ENCODE assay signal across 16 mouse cellular contexts in genomic region chr3:25757813-25758212, GRCm38 (mm10).
DNase-seq lines count a peak whose midpoint lies in the region; TF ChIP-seq lines count a peak whose summit lies in the region.
"Had no signal": no experiment of that assay in that cellular context is flagged by ENCODE, and none has a peak within 500 bp of the region (broad histone marks: within the 10 kb centered on the region; RNA-seq: fewer than 3 reads in every experiment).

No protein-coding gene starts in this region.

- H3K27me3 ChIP-seq in MEL (ENCODE audit: control insufficient read depth in 1 of 2, insufficient read depth in 2 of 2, low read length in 2 of 2) = no peaks in the 10 kb centered on the region
- H3K27me3 ChIP-seq: CH12.LX had no signal

- H3K4me1 ChIP-seq in MEL (ENCODE audit: control insufficient read depth in 1 of 2, insufficient read depth in 2 of 2, low read length in 2 of 2) = peaks cover 0 to 8% of the 10 kb centered on the region in 2 experiments; a peak in 2 of 4 replicates

- no peak for DNase-seq in MEL (ENCODE audit: low read depth, low spot score)
- DNase-seq in kidney, adult 8-10 months = no peak
- DNase-seq: adrenal gland, adult 2 months; adrenal gland, adult 8-10 months; adrenal gland, postnatal 10 days; adrenal gland, postnatal 14 days; adrenal gland, postnatal 25 days; adrenal gland, postnatal 36 days; B cell, adult 2 months; cerebellum, adult 11 months; cerebellum, adult 11-12 months; cerebellum, adult 18-20 months; cerebellum, adult 2 months; cerebellum, adult 8-10 months had no signal

- H3K79me2 ChIP-seq in MEL (ENCODE audit: control insufficient read depth, insufficient read depth, low read length, poor library complexity) = no peaks in the 10 kb centered on the region

- H3K9ac ChIP-seq in MEL (ENCODE audit: control insufficient read depth, low read depth, low read length, poor library complexity, severe bottlenecking) = no peak overlapping the region

- no peaks in the 10 kb centered on the region for H3K9me3 ChIP-seq in MEL (replicated peaks; ENCODE audit: insufficient read depth, low read length)
- H3K9me3 ChIP-seq: G1E had no signal

- TF ChIP-seq EP300 in MEL (IDR thresholded peaks at IDR 0.05; ENCODE audit: low read depth in 1 of 2, low read length in 2 of 2) = peak; percentile 34 to 78; a peak in 3 of 4 replicates

- no peak for TF ChIP-seq RAD21 in MEL (IDR thresholded peaks at IDR 0.05; ENCODE audit: low read depth, low read length)

- no peak for TF ChIP-seq POLR2A in MEL (IDR thresholded peaks at IDR 0.05; ENCODE audit: control insufficient read depth in 1 of 2, insufficient read depth in 1 of 2, low read depth in 1 of 2, low read length in 2 of 2, poor library complexity in 1 of 2)

- H3K36me3 ChIP-seq in MEL (ENCODE audit: control insufficient read depth in 1 of 2, insufficient read depth in 2 of 2, low read length in 2 of 2) = no peaks in the 10 kb centered on the region
- H3K36me3 ChIP-seq: G1E had no signal

- no peak overlapping the region for H3K27ac ChIP-seq in MEL (ENCODE audit: control insufficient read depth, low read depth, low read length)

- no peak overlapping the region for H3K4me3 ChIP-seq in MEL (ENCODE audit: control insufficient read depth in 1 of 2, insufficient read depth in 1 of 2, low read depth in 2 of 2, low read length in 2 of 2)

- no peak for TF ChIP-seq CTCF in MEL (IDR thresholded peaks at IDR 0.05 in 2 of 3, conservative IDR thresholded peaks at IDR 0.05 in 1 of 3; ENCODE audit: control insufficient read depth in 1 of 3, insufficient read depth in 1 of 3, low read depth in 2 of 3, low read length in 3 of 3, poor library complexity in 1 of 3, severe bottlenecking in 1 of 3)

TF ChIP-seq in MEL, 35 proteins besides CTCF, POLR2A, EP300 and RAD21:
- TF ChIP-seq TCF12 (IDR thresholded peaks at IDR 0.05; ENCODE audit: low read depth, low read length) (peak; percentile 76; the same call in 1 of the 2 replicates), KAT2A (conservative IDR thresholded peaks at IDR 0.05; ENCODE audit: low read depth, low read length) (no peak), SMC3 (IDR thresholded peaks at IDR 0.05; ENCODE audit: low read depth, low read length) (no peak), GATA1 (IDR thresholded peaks at IDR 0.05; ENCODE audit: low read depth, low read length) (0 out of 2 replicates have a peak, but pooled peaks have one; percentile 28), ZNF384 (IDR thresholded peaks at IDR 0.05; ENCODE audit: low read depth, low read length) (no peak), MXI1 (IDR thresholded peaks at IDR 0.05; ENCODE audit: low read depth, low read length) (no peak), HCFC1 (IDR thresholded peaks at IDR 0.05; ENCODE audit: low read depth, low read length) (no peak), ZKSCAN1 (IDR thresholded peaks at IDR 0.05; ENCODE audit: low read depth, low read length) (no peak), CHD2 (IDR thresholded peaks at IDR 0.05; ENCODE audit: low read length) (no peak), NELFE (IDR thresholded peaks at IDR 0.05; ENCODE audit: low read depth, low read length) (no peak), TAL1 (IDR thresholded peaks at IDR 0.05; ENCODE audit: low read length) (no peak), POLR2AphosphoS5 (IDR thresholded peaks at IDR 0.05; ENCODE audit: borderline replicate concordance, low read depth, low read length) (no peak), ETS1 (IDR thresholded peaks at IDR 0.05; ENCODE audit: low read depth, low read length) (peak; percentile 32; the same call in 1 of the 2 replicates), MYC (IDR thresholded peaks at IDR 0.05; ENCODE audit: low read depth, low read length) (no peak), SIN3A (IDR thresholded peaks at IDR 0.05; ENCODE audit: low read length) (no peak), MAFK (IDR thresholded peaks at IDR 0.05; ENCODE audit: borderline replicate concordance, low read depth, low read length) (no peak)
TF ChIP-seq in MEL: peak in this region for 3.
